Mouse (Mus musculus): Measurements from ENCODE around the gene Dnmbp. TPM values are rescaled to one million over a fixed set of nuclear protein-coding genes. Genes with fewer than 3 reads are reported as not detected.
"Not testable (repeated sequence)": the region's sequence is repeated elsewhere in the genome, so short reads cannot be mapped to it uniquely, and the experiment has no call there.

Gene Dnmbp
- total and polyA plus RNA-seq, 3 experiments, result 5.4 to 9.4 TPM; not detected in 1

GRCm38 (mm10) chr19:43955266-43955665 is 15.3 kb upstream of the Dnmbp start:
- H3K36me3 ChIP-seq (ENCODE audit: control insufficient read depth in 1 of 2, insufficient read depth in 2 of 2, low read length in 2 of 2), result no peaks in the 10 kb centered on the region
- no peak for TF ChIP-seq NRF1 (IDR thresholded peaks at IDR 0.05; ENCODE audit: insufficient read depth, low read depth, low read length, poor library complexity, severe bottlenecking)
- no peak for TF ChIP-seq ZMIZ1 (IDR thresholded peaks at IDR 0.05; ENCODE audit: low read depth, low read length)
- no peak for TF ChIP-seq NELFE (IDR thresholded peaks at IDR 0.05; ENCODE audit: low read depth, low read length)
- no peak for TF ChIP-seq E2F4 (IDR thresholded peaks at IDR 0.05; ENCODE audit: borderline replicate concordance, low read depth, low read length)
- no peak for TF ChIP-seq GATA1 (IDR thresholded peaks at IDR 0.05; ENCODE audit: low read depth, low read length)
- no peak for TF ChIP-seq TCF12 (IDR thresholded peaks at IDR 0.05; ENCODE audit: low read depth, low read length)
- no peak for TF ChIP-seq MEF2A (IDR thresholded peaks at IDR 0.05; ENCODE audit: extremely low read depth, insufficient replicate concordance, low read depth, low read length, poor library complexity, severe bottlenecking)
- TF ChIP-seq EP300 (IDR thresholded peaks at IDR 0.05; ENCODE audit: low read depth in 1 of 2, low read length in 2 of 2), result no peak
- TF ChIP-seq POLR2AphosphoS5 (IDR thresholded peaks at IDR 0.05; ENCODE audit: borderline replicate concordance, low read depth, low read length), result no peak
- TF ChIP-seq TAL1 (IDR thresholded peaks at IDR 0.05; ENCODE audit: low read length), result no peak
- no peak for TF ChIP-seq CTCF (IDR thresholded peaks at IDR 0.05 in 2 of 3, conservative IDR thresholded peaks at IDR 0.05 in 1 of 3; ENCODE audit: control insufficient read depth in 1 of 3, insufficient read depth in 1 of 3, low read depth in 2 of 3, low read length in 3 of 3, poor library complexity in 1 of 3, severe bottlenecking in 1 of 3)
- TF ChIP-seq MXI1 (IDR thresholded peaks at IDR 0.05; ENCODE audit: low read depth, low read length), result no peak
- no peak for DNase-seq (ENCODE audit: low read depth, low spot score)
- H3K9ac ChIP-seq (ENCODE audit: control insufficient read depth, low read depth, low read length, poor library complexity, severe bottlenecking), result no peak overlapping the region
- no peak overlapping the region for H3K27ac ChIP-seq (ENCODE audit: control insufficient read depth, low read depth, low read length)
- H3K4me1 ChIP-seq (ENCODE audit: control insufficient read depth in 1 of 2, insufficient read depth in 2 of 2, low read length in 2 of 2), result no peaks in the 10 kb centered on the region
- no peaks in the 10 kb centered on the region for H3K79me2 ChIP-seq (ENCODE audit: control insufficient read depth, insufficient read depth, low read length, poor library complexity)
- H3K9me3 ChIP-seq (replicated peaks; ENCODE audit: insufficient read depth, low read length), result no peaks in the 10 kb centered on the region
- peaks cover 0 to 12% of the 10 kb centered on the region in 2 experiments; a peak in 3 of 4 replicates for H3K27me3 ChIP-seq (ENCODE audit: control insufficient read depth in 1 of 2, insufficient read depth in 2 of 2, low read length in 2 of 2)
- H3K4me3 ChIP-seq (ENCODE audit: control insufficient read depth in 1 of 2, insufficient read depth in 1 of 2, low read depth in 2 of 2, low read length in 2 of 2), result no peak overlapping the region

GRCm38 (mm10) chr19:43954864-43955263 is 14.9 kb upstream of the Dnmbp start:
- Histone ChIP-seq H3K27ac (ENCODE audit: control insufficient read depth, low read depth, low read length) (no peak overlapping the region), H3K4me1 (ENCODE audit: control insufficient read depth in 1 of 2, insufficient read depth in 2 of 2, low read length in 2 of 2) (no peaks in the 10 kb centered on the region), H3K9me3 (replicated peaks; ENCODE audit: insufficient read depth, low read length) (no peaks in the 10 kb centered on the region), H3K9ac (ENCODE audit: control insufficient read depth, low read depth, low read length, poor library complexity, severe bottlenecking) (no peak overlapping the region), H3K4me3 (ENCODE audit: control insufficient read depth in 1 of 2, insufficient read depth in 1 of 2, low read depth in 2 of 2, low read length in 2 of 2) (no peak overlapping the region), H3K79me2 (ENCODE audit: control insufficient read depth, insufficient read depth, low read length, poor library complexity) (no peaks in the 10 kb centered on the region), H3K27me3 (ENCODE audit: control insufficient read depth in 1 of 2, insufficient read depth in 2 of 2, low read length in 2 of 2) (peaks cover 0 to 12% of the 10 kb centered on the region in 2 experiments; a peak in 3 of 4 replicates), H3K36me3 (ENCODE audit: control insufficient read depth in 1 of 2, insufficient read depth in 2 of 2, low read length in 2 of 2) (no peaks in the 10 kb centered on the region)
- TF ChIP-seq JUND (IDR thresholded peaks at IDR 0.05; ENCODE audit: low read depth, low read length), result no peak
- TF ChIP-seq ZMIZ1 (IDR thresholded peaks at IDR 0.05; ENCODE audit: low read depth, low read length), result no peak
- no peak for TF ChIP-seq KAT2A (conservative IDR thresholded peaks at IDR 0.05; ENCODE audit: low read depth, low read length)
- TF ChIP-seq MAZ (IDR thresholded peaks at IDR 0.05; ENCODE audit: low read depth, low read length), result no peak
- no peak for TF ChIP-seq HCFC1 (IDR thresholded peaks at IDR 0.05; ENCODE audit: low read depth, low read length)
- no peak for TF ChIP-seq MXI1 (IDR thresholded peaks at IDR 0.05; ENCODE audit: low read depth, low read length)
- no peak for DNase-seq (ENCODE audit: low read depth, low spot score)

- not testable (repeated sequence) for H3K4me3 ChIP-seq (ENCODE audit: control insufficient read depth in 1 of 2, insufficient read depth in 1 of 2, low read depth in 2 of 2, low read length in 2 of 2); H3K9me3 ChIP-seq (replicated peaks; ENCODE audit: insufficient read depth, low read length); H3K79me2 ChIP-seq (ENCODE audit: control insufficient read depth, insufficient read depth, low read length, poor library complexity); DNase-seq (ENCODE audit: low read depth, low spot score); H3K4me1 ChIP-seq (ENCODE audit: control insufficient read depth in 1 of 2, insufficient read depth in 2 of 2, low read length in 2 of 2); H3K9ac ChIP-seq (ENCODE audit: control insufficient read depth, low read depth, low read length, poor library complexity, severe bottlenecking); H3K27ac ChIP-seq (ENCODE audit: control insufficient read depth, low read depth, low read length); H3K36me3 ChIP-seq (ENCODE audit: control insufficient read depth in 1 of 2, insufficient read depth in 2 of 2, low read length in 2 of 2)
- H3K27me3 ChIP-seq (ENCODE audit: control insufficient read depth in 1 of 2, insufficient read depth in 2 of 2, low read length in 2 of 2), result peaks cover 0 to 11% of the 10 kb centered on the region in 2 experiments; a peak in 3 of 4 replicates
These were observed 12.9 kb upstream of the Dnmbp start for GRCm38 (mm10) chr19:43952936-43953335.

Measured in MEL (cell line).